Mouse (Mus musculus): ENCODE results near the gene Erg.

- TF ChIP-seq CTCF (IDR thresholded peaks at IDR 0.05; ENCODE audit: borderline replicate concordance, insufficient read depth, low read length) (no peak), POLR2A (IDR thresholded peaks at IDR 0.05; ENCODE audit: low read depth, low read length) (no peak)
Observed at GRCm38 (mm10) chr16:95460336-95460735, 126.1 kb downstream of the Erg start.
